Mouse (Mus musculus) heart, postnatal 0 days (tissue): ENCODE measurements around the gene Creb5.

ENCODE experiments used
- CTCF ChIP-seq: IDR thresholded peaks from 2 replicates; pipeline ENCODE4 v1.5.1; 2016; ENCODE audit warnings: antibody characterized with exemption, control low read depth, low read depth
- EP300 ChIP-seq: IDR thresholded peaks from 2 replicates; pipeline ENCODE4 v1.6.1; 2016; ENCODE audit warnings: antibody characterized with exemption, low read depth

GRCm38 (mm10) chr6:53271216-53271615 lies 15.9 kb upstream of the Creb5 start:
- TF ChIP-seq EP300 (no peak), CTCF (no peak)
